Mouse (Mus musculus) hindbrain, embryonic 12.5 days (tissue): ENCODE data around the gene Ibsp. TPM values are rescaled to one million over a fixed set of nuclear protein-coding genes. Genes with fewer than 3 reads are reported as not detected.

Source experiments
- ATAC-seq: fragments of 200-750 bp; cut with Nextera tagmentation; 2 replicates; pipeline ENCODE4 v1.8.0; 2017; ENCODE audit warnings: moderate TSS enrichment; ENCODE audit not compliant: low FRiP score
- H3K27ac ChIP-seq: fragments of 300-500 bp; sonication (generic); 2 replicates; pipeline ENCODE4 v1.5.1; 2016; ENCODE audit warnings: mild to moderate bottlenecking
- H3K27me3 ChIP-seq: fragments of 300-500 bp; sonication (generic); 2 replicates; pipeline ENCODE4 v1.6.1; 2016; ENCODE audit warnings: mild to moderate bottlenecking
- H3K36me3 ChIP-seq: fragments of 300-500 bp; sonication (generic); 2 replicates; pipeline ENCODE4 v1.6.1; 2016; ENCODE audit warnings: mild to moderate bottlenecking
- H3K4me1 ChIP-seq: fragments of 300-500 bp; sonication (generic); 2 replicates; pipeline ENCODE4 v1.6.1; 2016
- H3K4me2 ChIP-seq: fragments of 300-500 bp; sonication (generic); replicated peaks from 2 replicates; pipeline ENCODE4 v1.6.1; 2016; ENCODE audit warnings: mild to moderate bottlenecking
- H3K4me3 ChIP-seq: fragments of 300-500 bp; sonication (generic); 2 replicates; pipeline ENCODE4 v1.5.1; 2016; ENCODE audit warnings: mild to moderate bottlenecking
- H3K9ac ChIP-seq: fragments of 300-500 bp; sonication (generic); 2 replicates; pipeline ENCODE4 v1.6.1; 2016; ENCODE audit warnings: mild to moderate bottlenecking, moderate library complexity
- H3K9me3 ChIP-seq: fragments of 300-500 bp; sonication (generic); replicated peaks from 2 replicates; pipeline ENCODE4 v1.6.1; 2016; ENCODE audit warnings: mild to moderate bottlenecking
- WGBS: fragments of 180-500 bp; shearing (Covaris S2); methylation state at CpG from one replicate; pipeline ENCODE4 v1.1.7; 2016; 5-methylcytosine and 5-hydroxymethylcytosine counted together
- polyA plus RNA-seq: library from polyadenylated mRNA; unstranded; fragments of >200 nt; fragmentation: Nextera tagmentation; extraction: Ambion mirVana; gene quantifications from 2 replicates; pipeline ENCODE4 v1.2.1, GENCODE M21; 2016

Ibsp gene
- polyA plus RNA-seq, 1 experiment from 2014 or later: not detected

GRCm38 (mm10) chr5:104329381-104329780 is 30.4 kb downstream of the Ibsp start:
- ATAC-seq: no peak
- H3K4me2 ChIP-seq: no peak overlapping the region
- H3K9me3 ChIP-seq: 0 out of 2 replicates have a peak, but pooled peaks cover 3% of the 10 kb centered on the region
- no peak overlapping the region for H3K9ac ChIP-seq
- H3K27me3 ChIP-seq: 0 out of 2 replicates have a peak, but pooled peaks cover 4% of the 10 kb centered on the region
- H3K4me1 ChIP-seq: no peaks in the 10 kb centered on the region
- H3K27ac ChIP-seq: no peak overlapping the region
- no peak overlapping the region for H3K4me3 ChIP-seq
- no peaks in the 10 kb centered on the region for H3K36me3 ChIP-seq
- WGBS: 79% methylated on average over 5 of the region's 5 CpGs

DNA sequence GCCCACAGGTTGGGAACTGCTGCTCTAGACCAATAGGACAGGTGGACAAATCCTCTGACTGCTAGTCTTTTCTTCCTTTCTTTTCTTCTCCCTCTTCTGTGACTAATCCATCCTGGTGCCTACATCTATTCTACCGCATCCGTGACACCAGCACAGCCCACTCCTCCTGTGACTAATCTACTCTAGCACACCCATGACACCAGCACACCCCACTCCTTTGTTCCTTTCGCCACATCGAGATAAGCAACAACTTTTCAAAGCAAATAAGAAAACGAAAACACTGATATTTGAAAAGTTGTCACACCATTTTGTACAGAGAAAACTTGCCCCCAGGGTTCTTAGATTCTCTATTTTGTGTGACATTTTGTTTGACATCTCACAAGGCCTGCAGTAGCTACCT is 31.1 kb downstream of the Ibsp start:
- no peak overlapping the region for H3K4me2 ChIP-seq
- H3K4me1 ChIP-seq: no peaks in the 10 kb centered on the region
- no peak overlapping the region for H3K9ac ChIP-seq
- WGBS: 62% methylated on average over 5 of the region's 5 CpGs
- 0 out of 2 replicates have a peak, but pooled peaks cover 3% of the 10 kb centered on the region for H3K9me3 ChIP-seq
- no peak for ATAC-seq
- H3K27me3 ChIP-seq: 0 out of 2 replicates have a peak, but pooled peaks cover 4% of the 10 kb centered on the region
- H3K36me3 ChIP-seq: no peaks in the 10 kb centered on the region
- H3K27ac ChIP-seq: no peak overlapping the region
- no peak overlapping the region for H3K4me3 ChIP-seq

GRCm38 (mm10) chr5:104332296-104332695 is 33.3 kb downstream of the Ibsp start:
- Histone ChIP-seq H3K4me1 (no peaks in the 10 kb centered on the region), H3K36me3 (no peaks in the 10 kb centered on the region), H3K4me2 (no peak overlapping the region), H3K27me3 (0 out of 2 replicates have a peak, but pooled peaks cover 4% of the 10 kb centered on the region), H3K27ac (no peak overlapping the region), H3K9me3 (0 out of 2 replicates have a peak, but pooled peaks cover 3% of the 10 kb centered on the region), H3K9ac (no peak overlapping the region), H3K4me3 (no peak overlapping the region)
- ATAC-seq: no peak
- 76% methylated on average over 3 of the region's 3 CpGs for WGBS

GRCm38 (mm10) chr5:104333231-104333640 is 34.3 kb downstream of the Ibsp start:
- Histone ChIP-seq H3K4me3 (no peak overlapping the region), H3K36me3 (no peaks in the 10 kb centered on the region), H3K9ac (no peak overlapping the region), H3K9me3 (0 out of 2 replicates have a peak, but pooled peaks cover 3% of the 10 kb centered on the region), H3K27ac (no peak overlapping the region), H3K27me3 (0 out of 2 replicates have a peak, but pooled peaks cover 4% of the 10 kb centered on the region), H3K4me1 (no peaks in the 10 kb centered on the region), H3K4me2 (no peak overlapping the region)
- ATAC-seq: 0 out of 2 replicates have a peak, but pooled peaks have one; percentile 43
- WGBS: 46% methylated on average over 7 of the region's 7 CpGs

- no peak overlapping the region for H3K27ac ChIP-seq
- WGBS: 75% methylated on average over 6 of the region's 6 CpGs
- no peak overlapping the region for H3K4me3 ChIP-seq
- no peak overlapping the region for H3K4me2 ChIP-seq
- H3K36me3 ChIP-seq: no peaks in the 10 kb centered on the region
- 0 out of 2 replicates have a peak, but pooled peaks cover 3% of the 10 kb centered on the region for H3K9me3 ChIP-seq
- no peaks in the 10 kb centered on the region for H3K4me1 ChIP-seq
- 0 out of 2 replicates have a peak, but pooled peaks cover 4% of the 10 kb centered on the region for H3K27me3 ChIP-seq
- no peak for ATAC-seq
- no peak overlapping the region for H3K9ac ChIP-seq
Measured at GRCm38 (mm10) chr5:104333643-104334042, 34.7 kb downstream of the Ibsp start.

GRCm38 (mm10) chr5:104334516-104334915 is 35.5 kb downstream of the Ibsp start:
- 87% methylated on average over 14 of the region's 14 CpGs for WGBS
- H3K9ac ChIP-seq: no peak overlapping the region
- 0 out of 2 replicates have a peak, but pooled peaks cover 3% of the 10 kb centered on the region for H3K9me3 ChIP-seq
- no peak overlapping the region for H3K4me3 ChIP-seq
- H3K36me3 ChIP-seq: no peaks in the 10 kb centered on the region
- no peak for ATAC-seq
- H3K4me2 ChIP-seq: no peak overlapping the region
- 0 out of 2 replicates have a peak, but pooled peaks cover 4% of the 10 kb centered on the region for H3K27me3 ChIP-seq
- no peak overlapping the region for H3K27ac ChIP-seq
- no peaks in the 10 kb centered on the region for H3K4me1 ChIP-seq

- no peak overlapping the region for H3K9ac ChIP-seq
- no peaks in the 10 kb centered on the region for H3K4me1 ChIP-seq
- H3K27ac ChIP-seq: no peak overlapping the region
- no peak overlapping the region for H3K4me3 ChIP-seq
- no peak for ATAC-seq
- H3K27me3 ChIP-seq: 0 out of 2 replicates have a peak, but pooled peaks cover 6% of the 10 kb centered on the region
- WGBS: 84% methylated on average over 5 of the region's 5 CpGs
- H3K9me3 ChIP-seq: 0 out of 2 replicates have a peak, but pooled peaks cover 3% of the 10 kb centered on the region
- H3K4me2 ChIP-seq: no peak overlapping the region
- no peaks in the 10 kb centered on the region for H3K36me3 ChIP-seq
Measured at GRCm38 (mm10) chr5:104335962-104336361, 37.0 kb downstream of the Ibsp start.

DNA sequence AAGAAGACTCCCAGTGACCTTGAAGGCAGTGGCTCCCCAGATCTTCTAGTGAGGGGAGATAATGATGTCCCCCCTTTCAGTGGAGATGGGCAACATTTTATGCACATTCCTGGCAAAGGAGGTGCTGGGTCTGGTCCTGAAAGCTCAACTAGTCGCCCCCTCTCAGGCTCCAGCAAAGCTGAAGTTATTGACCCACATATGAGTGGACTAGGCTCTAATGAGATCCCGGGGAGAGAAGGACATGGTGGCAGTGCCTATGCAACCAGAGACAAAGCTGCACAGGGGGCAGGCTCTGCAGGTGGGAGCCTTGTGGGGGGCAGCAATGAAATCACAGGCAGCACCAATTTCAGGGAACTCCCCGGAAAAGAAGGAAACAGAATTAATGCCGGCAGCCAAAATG is 38.5 kb downstream of the Ibsp start:
- no peak for ATAC-seq
- H3K27ac ChIP-seq: no peak overlapping the region
- H3K4me1 ChIP-seq: no peaks in the 10 kb centered on the region
- no peaks in the 10 kb centered on the region for H3K36me3 ChIP-seq
- H3K9me3 ChIP-seq: no peaks in the 10 kb centered on the region
- no peak overlapping the region for H3K9ac ChIP-seq
- H3K4me2 ChIP-seq: no peak overlapping the region
- H3K27me3 ChIP-seq: 0 out of 2 replicates have a peak, but pooled peaks cover 2% of the 10 kb centered on the region
- 82% methylated on average over 4 of the region's 4 CpGs for WGBS
- H3K4me3 ChIP-seq: no peak overlapping the region

DNA sequence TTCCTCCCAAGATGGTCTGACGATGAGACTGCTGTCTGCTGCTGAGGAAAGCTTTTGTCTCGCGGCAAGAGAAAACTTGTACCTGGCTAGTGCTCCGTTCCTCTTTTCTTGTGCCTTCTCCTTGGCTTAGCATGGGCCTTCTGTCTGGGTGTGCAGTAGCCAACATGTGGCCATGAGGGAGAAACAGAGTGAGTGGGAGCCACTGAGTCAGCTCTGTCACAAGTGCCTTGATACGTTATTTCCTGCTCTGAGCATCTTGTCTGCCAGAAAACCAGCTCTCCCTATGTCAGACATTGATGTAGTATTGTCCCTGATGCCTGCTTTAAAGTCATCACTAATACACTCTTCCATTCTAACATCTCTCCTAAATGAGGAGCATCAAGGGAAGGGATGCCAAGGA is 40.0 kb downstream of the Ibsp start:
- no peaks in the 10 kb centered on the region for H3K4me1 ChIP-seq
- H3K9me3 ChIP-seq: no peaks in the 10 kb centered on the region
- no peaks in the 10 kb centered on the region for H3K36me3 ChIP-seq
- no peak for ATAC-seq
- H3K27ac ChIP-seq: no peak overlapping the region
- H3K27me3 ChIP-seq: 0 out of 2 replicates have a peak, but pooled peaks cover 2% of the 10 kb centered on the region
- no peak overlapping the region for H3K9ac ChIP-seq
- WGBS: 86% methylated on average over 5 of the region's 5 CpGs
- H3K4me2 ChIP-seq: no peak overlapping the region
- no peak overlapping the region for H3K4me3 ChIP-seq

DNA sequence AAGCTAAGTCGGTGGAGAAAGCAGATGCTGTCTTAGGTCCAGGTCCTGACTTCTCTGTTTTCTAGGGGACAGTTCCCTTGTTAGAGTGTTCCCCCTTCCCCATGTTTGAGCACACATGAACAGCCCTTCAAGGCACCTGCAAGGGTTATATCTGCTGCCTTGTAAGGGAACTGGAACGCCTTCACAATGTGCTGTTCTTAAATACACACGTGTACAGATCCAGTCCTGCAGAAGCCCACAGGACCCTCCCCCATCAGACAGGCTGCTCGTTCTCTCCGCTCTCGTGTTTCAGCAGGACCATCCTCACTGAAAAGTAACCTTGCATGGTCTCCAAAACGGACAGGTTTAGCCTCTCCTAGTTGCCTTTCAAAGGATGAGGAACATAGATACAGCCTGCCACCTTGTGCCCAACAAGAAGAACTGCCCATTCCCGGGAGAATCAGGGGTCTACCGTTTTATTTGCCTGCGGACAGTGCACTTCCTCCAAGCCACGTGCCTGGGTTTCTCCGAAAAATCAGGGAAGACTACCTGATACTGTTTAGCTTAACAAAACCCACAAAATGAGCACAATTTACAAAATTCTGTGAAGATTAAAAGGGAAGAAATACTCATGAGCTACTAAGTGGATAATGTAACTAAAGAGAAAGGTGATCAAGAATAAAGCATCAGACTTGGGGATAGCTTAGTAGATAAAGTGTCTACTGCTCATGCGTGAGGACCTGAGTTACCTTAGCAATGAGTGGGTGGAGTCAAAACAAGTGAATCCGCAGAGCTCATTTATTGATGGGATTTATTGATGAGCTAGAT is 40.9 kb downstream of the Ibsp start:
- H3K9me3 ChIP-seq: no peaks in the 10 kb centered on the region
- 0 out of 2 replicates have a peak overlapping the region, but pooled peaks have one; percentile 11 for H3K4me2 ChIP-seq
- no peak overlapping the region for H3K27ac ChIP-seq
- no peak overlapping the region for H3K4me3 ChIP-seq
- ATAC-seq: peak; percentile 54; the same call in 1 of the 2 replicates
- H3K36me3 ChIP-seq: no peaks in the 10 kb centered on the region
- WGBS: 22% methylated on average over 14 of the region's 14 CpGs
- H3K4me1 ChIP-seq: no peaks in the 10 kb centered on the region
- H3K27me3 ChIP-seq: 0 out of 2 replicates have a peak, but pooled peaks cover 2% of the 10 kb centered on the region
- no peak overlapping the region for H3K9ac ChIP-seq

GRCm38 (mm10) chr5:104340513-104340829 is 41.5 kb downstream of the Ibsp start:
- no peak overlapping the region for H3K4me3 ChIP-seq
- H3K36me3 ChIP-seq: no peaks in the 10 kb centered on the region
- H3K4me2 ChIP-seq: no peak overlapping the region
- no peak overlapping the region for H3K27ac ChIP-seq
- no peak for ATAC-seq
- no peak overlapping the region for H3K9ac ChIP-seq
- WGBS: 84% methylated on average over 4 of the region's 4 CpGs
- H3K9me3 ChIP-seq: no peaks in the 10 kb centered on the region
- 0 out of 2 replicates have a peak, but pooled peaks cover 2% of the 10 kb centered on the region for H3K27me3 ChIP-seq
- H3K4me1 ChIP-seq: no peaks in the 10 kb centered on the region

DNA sequence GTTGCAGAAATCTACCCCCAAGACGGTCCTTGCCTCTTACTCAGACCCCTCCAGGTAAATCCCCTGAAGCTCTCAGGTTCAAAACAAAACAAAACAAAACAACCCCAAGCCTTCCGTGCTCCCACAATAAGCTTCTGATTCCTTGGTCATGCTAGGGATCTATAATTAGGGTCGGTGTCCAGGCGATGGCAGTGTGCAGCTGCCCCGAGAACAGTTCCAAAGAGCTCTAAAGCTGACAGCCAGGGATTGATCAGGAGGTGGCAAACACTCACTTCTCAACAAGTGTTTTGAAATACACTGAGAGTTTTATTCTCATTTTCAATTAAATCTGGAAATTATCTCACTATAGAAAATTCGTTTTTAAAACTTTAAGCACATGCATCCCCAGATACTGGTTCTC is 43.9 kb downstream of the Ibsp start:
- no peak for ATAC-seq
- WGBS: 48% methylated on average over 6 of the region's 6 CpGs
- no peak overlapping the region for H3K4me3 ChIP-seq
- H3K9ac ChIP-seq: no peak overlapping the region
- no peak overlapping the region for H3K27ac ChIP-seq
- H3K4me2 ChIP-seq: no peak overlapping the region
- H3K4me1 ChIP-seq: no peaks in the 10 kb centered on the region
- H3K36me3 ChIP-seq: no peaks in the 10 kb centered on the region
- 0 out of 2 replicates have a peak, but pooled peaks cover 2% of the 10 kb centered on the region for H3K27me3 ChIP-seq
- H3K9me3 ChIP-seq: no peaks in the 10 kb centered on the region
